Mouse (Mus musculus) MEL (cell line): ENCODE data around the gene Gm20521. TPM values are rescaled to one million over a fixed set of nuclear protein-coding genes. Genes with fewer than 3 reads are reported as not detected.
A peak's percentile ranks its signal among the peaks of the same experiment; 100 is the strongest.

ENCODE experiments used
- DNase-seq: peaks from one replicate; pipeline ENCODE4 v3.0.0; 2011; ENCODE audit warnings: low read depth, low spot score
- H3K27ac ChIP-seq: 2 replicates; pipeline ENCODE4 v1.5.1; 2012; ENCODE audit warnings: low read depth, mild to moderate bottlenecking, control low read depth, low read length, moderate library complexity; ENCODE audit not compliant: control insufficient read depth
- H3K27me3 ChIP-seq, 2 experiments: fragments of 150-350 bp in 1 of 2; sonication (generic) in 1 of 2; 2 replicates each; pipeline ENCODE4 v1.6.1; 2012; ENCODE audit warnings: low read length in 2 of 2, mild to moderate bottlenecking in 2 of 2, improper control_type of control experiment in 1 of 2, moderate library complexity in 1 of 2; ENCODE audit not compliant: insufficient read depth in 2 of 2, control insufficient read depth in 1 of 2
- H3K36me3 ChIP-seq, 2 experiments: 2 replicates each; pipeline ENCODE4 v1.6.1; 2012 to 2014; ENCODE audit warnings: low read length in 2 of 2, improper control_type of control experiment in 1 of 2, inconsistent platforms in 1 of 2, mild to moderate bottlenecking in 1 of 2; ENCODE audit not compliant: insufficient read depth in 2 of 2, control insufficient read depth in 1 of 2
- H3K4me1 ChIP-seq, 2 experiments: fragments of 150-350 bp in 1 of 2; sonication (generic) in 1 of 2; 2 replicates each; pipeline ENCODE4 v1.6.1; 2012; ENCODE audit warnings: low read length in 2 of 2, improper control_type of control experiment in 1 of 2, mild to moderate bottlenecking in 1 of 2; ENCODE audit not compliant: insufficient read depth in 2 of 2, control insufficient read depth in 1 of 2
- H3K4me3 ChIP-seq, 2 experiments: fragments of 150-350 bp in 1 of 2; sonication (generic) in 1 of 2; 2 replicates each; pipeline ENCODE4 v1.5.1; 2012; ENCODE audit warnings: low read depth in 2 of 2, low read length in 2 of 2, mild to moderate bottlenecking in 2 of 2, moderate library complexity in 2 of 2, control low read depth in 1 of 2, improper control_type of control experiment in 1 of 2; ENCODE audit not compliant: control insufficient read depth in 1 of 2, insufficient read depth in 1 of 2
- H3K79me2 ChIP-seq: 2 replicates; pipeline ENCODE4 v1.6.1; 2012; ENCODE audit warnings: mild to moderate bottlenecking, low read length, moderate library complexity; ENCODE audit not compliant: control insufficient read depth, poor library complexity, insufficient read depth
- H3K9ac ChIP-seq: 2 replicates; pipeline ENCODE4 v1.6.1; 2012; ENCODE audit warnings: low read depth, mild to moderate bottlenecking, control low read depth, low read length, moderate library complexity; ENCODE audit not compliant: control insufficient read depth, poor library complexity, severe bottlenecking
- H3K9me3 ChIP-seq: fragments of 150-350 bp; sonication (generic); replicated peaks from 2 replicates; pipeline ENCODE4 v1.6.1; 2012; ENCODE audit warnings: mild to moderate bottlenecking, low read length, improper control_type of control experiment, moderate library complexity; ENCODE audit not compliant: insufficient read depth
- BHLHE40 ChIP-seq: IDR thresholded peaks from 2 replicates; pipeline ENCODE4 v1.6.1; 2012; ENCODE audit warnings: low read depth, mild to moderate bottlenecking, inconsistent platforms, low read length, improper control_type of control experiment, borderline replicate concordance
- ELF1 ChIP-seq: IDR thresholded peaks from 2 replicates; pipeline ENCODE4 v1.6.1; 2014; ENCODE audit warnings: low read depth, mild to moderate bottlenecking, inconsistent platforms, low read length, improper control_type of control experiment, moderate library complexity
- ETS1 ChIP-seq: IDR thresholded peaks from 2 replicates; pipeline ENCODE4 v1.6.1; 2012; ENCODE audit warnings: low read depth, mild to moderate bottlenecking, inconsistent platforms, low read length, improper control_type of control experiment, moderate library complexity
- HCFC1 ChIP-seq: IDR thresholded peaks from 2 replicates; pipeline ENCODE4 v1.6.1; 2012; ENCODE audit warnings: low read depth, mild to moderate bottlenecking, inconsistent platforms, low read length, improper control_type of control experiment, moderate library complexity
- MAX ChIP-seq: IDR thresholded peaks from 2 replicates; pipeline ENCODE4 v1.6.1; 2011; ENCODE audit warnings: low read length, improper control_type of control experiment
- MAZ ChIP-seq: IDR thresholded peaks from 2 replicates; pipeline ENCODE4 v1.6.1; 2012; ENCODE audit warnings: low read depth, mild to moderate bottlenecking, inconsistent platforms, low read length, improper control_type of control experiment
- MXI1 ChIP-seq: IDR thresholded peaks from 2 replicates; pipeline ENCODE4 v1.6.1; 2011; ENCODE audit warnings: mild to moderate bottlenecking, low read depth, low read length, improper control_type of control experiment
- MYB ChIP-seq: IDR thresholded peaks from 2 replicates; pipeline ENCODE4 v1.6.1; 2011; ENCODE audit warnings: mild to moderate bottlenecking, low read depth, low read length, improper control_type of control experiment
- MYC ChIP-seq: IDR thresholded peaks from 2 replicates; pipeline ENCODE4 v1.6.1; 2011; ENCODE audit warnings: low read depth, mild to moderate bottlenecking, low read length, improper control_type of control experiment, moderate library complexity
- NELFE ChIP-seq: IDR thresholded peaks from 2 replicates; pipeline ENCODE4 v1.6.1; 2011; ENCODE audit warnings: low read depth, low read length, improper control_type of control experiment
- NRF1 ChIP-seq: IDR thresholded peaks from 2 replicates; pipeline ENCODE4 v1.6.1; 2014; ENCODE audit warnings: low read depth, mild to moderate bottlenecking, inconsistent platforms, low read length, improper control_type of control experiment, moderate library complexity; ENCODE audit not compliant: poor library complexity, insufficient read depth, severe bottlenecking
- POLR2A ChIP-seq, 2 experiments: IDR thresholded peaks; 2 replicates each; pipeline ENCODE4 v1.6.1; 2011 to 2012; ENCODE audit warnings: low read length in 2 of 2, mild to moderate bottlenecking in 2 of 2, control low read depth in 1 of 2, improper control_type of control experiment in 1 of 2, low read depth in 1 of 2, moderate library complexity in 1 of 2; ENCODE audit not compliant: control insufficient read depth in 1 of 2, insufficient read depth in 1 of 2, poor library complexity in 1 of 2
- POLR2AphosphoS2 ChIP-seq: IDR thresholded peaks from 2 replicates; pipeline ENCODE4 v1.6.1; 2011; ENCODE audit warnings: low read length, improper control_type of control experiment
- POLR2AphosphoS5 ChIP-seq: IDR thresholded peaks from 2 replicates; pipeline ENCODE4 v1.6.1; 2012; ENCODE audit warnings: low read depth, borderline replicate concordance, mild to moderate bottlenecking, inconsistent platforms, low read length, moderate library complexity, mixed read lengths
- RAD21 ChIP-seq: IDR thresholded peaks from 2 replicates; pipeline ENCODE4 v1.6.1; 2011; ENCODE audit warnings: mild to moderate bottlenecking, low read depth, low read length, improper control_type of control experiment
- SIN3A ChIP-seq: IDR thresholded peaks from 2 replicates; pipeline ENCODE4 v1.6.1; 2012; ENCODE audit warnings: low read length, improper control_type of control experiment, inconsistent platforms
- TAL1 ChIP-seq: IDR thresholded peaks from 2 replicates; pipeline ENCODE4 v1.6.1; 2012; ENCODE audit warnings: mild to moderate bottlenecking, inconsistent platforms, low read length, moderate library complexity, mixed read lengths
- TBP ChIP-seq: IDR thresholded peaks from 2 replicates; pipeline ENCODE4 v1.8.0; 2011; ENCODE audit warnings: low read depth, low read length, improper control_type of control experiment
- TCF12 ChIP-seq: IDR thresholded peaks from 2 replicates; pipeline ENCODE4 v1.6.1; 2014; ENCODE audit warnings: low read depth, mild to moderate bottlenecking, inconsistent platforms, low read length, improper control_type of control experiment, moderate library complexity
- UBTF ChIP-seq: IDR thresholded peaks from 2 replicates; pipeline ENCODE4 v1.6.1; 2012; ENCODE audit warnings: low read depth, mild to moderate bottlenecking, inconsistent platforms, low read length, improper control_type of control experiment, moderate library complexity, borderline replicate concordance; ENCODE audit not compliant: insufficient read depth
- USF1 ChIP-seq: IDR thresholded peaks from 2 replicates; pipeline ENCODE4 v1.6.1; 2014; ENCODE audit warnings: low read depth, mild to moderate bottlenecking, inconsistent platforms, low read length, improper control_type of control experiment, moderate library complexity
- USF2 ChIP-seq, 2 experiments: IDR thresholded peaks; 2 replicates each; pipeline ENCODE4 v1.6.1; 2011 to 2012; ENCODE audit warnings: improper control_type of control experiment in 2 of 2, low read length in 2 of 2, borderline replicate concordance in 1 of 2, inconsistent platforms in 1 of 2, low read depth in 1 of 2, mild to moderate bottlenecking in 1 of 2; ENCODE audit not compliant: insufficient read depth in 1 of 2
- ZC3H11A ChIP-seq: IDR thresholded peaks from 2 replicates; pipeline ENCODE4 v1.6.1; 2012; ENCODE audit warnings: low read depth, mild to moderate bottlenecking, inconsistent platforms, low read length, improper control_type of control experiment
- ZMIZ1 ChIP-seq: IDR thresholded peaks from 2 replicates; pipeline ENCODE4 v1.6.1; 2012; ENCODE audit warnings: low read depth, mild to moderate bottlenecking, inconsistent platforms, low read length, improper control_type of control experiment, moderate library complexity
- polyA plus RNA-seq, 2 experiments: library from polyadenylated mRNA; stranded (reverse) in 1 of 2; unstranded in 1 of 2; fragments of >175 nt in 1 of 2; fragments of >200 nt in 1 of 2; gene quantifications; 2 replicates each; pipeline versions ENCODE4 v1.2.1 to v1.2.4; 2012; ENCODE audit warnings: low replicate concordance in 2 of 2, low read depth in 1 of 2; ENCODE audit not compliant: insufficient read length in 2 of 2, insufficient read depth in 1 of 2, missing spikeins in 1 of 2
- total RNA-seq: library from RNA; depleted of rRNA; stranded (reverse); fragments of 300-350 nt; gene quantifications from 2 replicates; pipeline ENCODE4 v1.2.3, GENCODE M21; 2012

Gene Gm20521
- total and polyA plus RNA-seq, 3 experiments = 0.58 to 3.4 TPM; not detected in 1

GRCm38 (mm10) chr14:54875844-54876538, 7.2 kb upstream of the Gm20521 start:
- TF ChIP-seq ZMIZ1 (no peak), ZC3H11A (no peak), USF2 (IDR thresholded peaks at IDR 0.05; ENCODE audit: borderline replicate concordance in 1 of 2, insufficient read depth in 1 of 2, low read depth in 1 of 2, low read length in 2 of 2) (no peak), SIN3A (no peak), NELFE (no peak), TAL1 (no peak)
- Histone ChIP-seq H3K27me3 (no peaks in the 10 kb centered on the region), H3K9me3 (no peaks in the 10 kb centered on the region), H3K79me2 (peaks cover 2% of the 10 kb centered on the region; the same call in 1 of the 2 replicates), H3K4me3 (peak overlapping the region; percentile 90 to 92), H3K36me3 (peaks cover 0 to 9% of the 10 kb centered on the region in 2 experiments; a peak in 1 of 4 replicates), H3K27ac (no peak overlapping the region), H3K9ac (peak overlapping the region; percentile 90), H3K4me1 (peaks cover 3 to 11% of the 10 kb centered on the region in 2 experiments)
- no peak for DNase-seq

DNA sequence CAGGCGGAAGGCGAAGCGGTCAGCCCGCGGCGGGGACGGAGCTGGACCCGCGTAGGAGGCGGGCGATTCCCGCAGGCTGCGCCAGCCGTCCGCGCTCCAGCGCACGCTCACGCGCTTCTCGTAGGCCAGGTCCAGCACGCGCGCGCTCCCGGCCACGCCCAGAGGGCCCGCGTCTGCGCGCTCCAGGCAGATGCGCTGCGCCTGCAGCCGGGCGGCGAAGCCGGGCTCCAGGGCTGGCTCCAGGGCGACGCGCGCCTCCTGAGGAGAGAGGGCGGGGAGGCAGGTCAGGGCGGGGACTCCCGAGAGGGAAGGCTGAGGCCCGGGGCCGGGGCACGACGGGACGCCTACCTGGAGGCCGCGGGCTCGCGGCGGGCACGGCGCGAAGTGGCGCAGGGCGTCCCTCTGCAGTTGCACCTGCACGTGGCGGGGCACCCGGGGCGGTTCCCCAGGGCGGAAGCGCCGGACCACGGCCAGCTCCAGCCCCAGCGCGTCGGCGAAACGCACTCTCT, 6.6 kb upstream of the Gm20521 start:
- no peaks in the 10 kb centered on the region for H3K27me3 ChIP-seq
- H3K9ac ChIP-seq = peak overlapping the region; percentile 90
- peak; percentile 96 for DNase-seq
- no peak overlapping the region for H3K27ac ChIP-seq
- peaks cover 3 to 11% of the 10 kb centered on the region in 2 experiments for H3K4me1 ChIP-seq
- peaks cover 0 to 9% of the 10 kb centered on the region in 2 experiments; a peak in 1 of 4 replicates for H3K36me3 ChIP-seq
- H3K4me3 ChIP-seq = peak overlapping the region; percentile 90 to 92
- no peaks in the 10 kb centered on the region for H3K9me3 ChIP-seq
- H3K79me2 ChIP-seq = peaks cover 2% of the 10 kb centered on the region; the same call in 1 of the 2 replicates
- TF ChIP-seq USF2 (IDR thresholded peaks at IDR 0.05; ENCODE audit: borderline replicate concordance in 1 of 2, insufficient read depth in 1 of 2, low read depth in 1 of 2, low read length in 2 of 2) (no peak), BHLHE40 (peak; percentile 54; the same call in 1 of the 2 replicates), RAD21 (no peak), NRF1 (peak; percentile 80), MAZ (peak; percentile 39; the same call in 1 of the 2 replicates), HCFC1 (peak; percentile 66), SIN3A (peak; percentile 41; the same call in 1 of the 2 replicates), UBTF (peak; percentile 90; the same call in 1 of the 2 replicates), ETS1 (no peak), MAX (peak; percentile 69), USF1 (peak; percentile 32; the same call in 1 of the 2 replicates), POLR2AphosphoS2 (peak; percentile 50; the same call in 1 of the 2 replicates), POLR2AphosphoS5 (no peak), ELF1 (0 out of 2 replicates have a peak, but pooled peaks have one; percentile 8), ZMIZ1 (no peak), NELFE (peak; percentile 77), TCF12 (peak; percentile 38; the same call in 1 of the 2 replicates), TAL1 (no peak), MYC (peak; percentile 59; the same call in 1 of the 2 replicates), MXI1 (peak; percentile 81; the same call in 1 of the 2 replicates), TBP (0 out of 2 replicates have a peak, but pooled peaks have one; percentile 5), MYB (no peak), POLR2A (IDR thresholded peaks at IDR 0.05; ENCODE audit: control insufficient read depth in 1 of 2, insufficient read depth in 1 of 2, low read depth in 1 of 2, low read length in 2 of 2, poor library complexity in 1 of 2) (peak; percentile 55 to 77; a peak in 3 of 4 replicates)
